Mouse (Mus musculus): Measurements from ENCODE around the gene Rbfox1. TPM values are rescaled to one million over a fixed set of nuclear protein-coding genes. Genes with fewer than 3 reads are reported as not detected.
A peak's percentile ranks its signal among the peaks of the same experiment; 100 is the strongest.

Rbfox1 gene
- polyA plus RNA-seq, 1 experiment from 2014 or later: 0.57 TPM

GRCm38 (mm10) chr16:6949666-6950065, 1064.5 kb downstream of the Rbfox1 start:
- no peaks in the 10 kb centered on the region for H3K9me3 ChIP-seq (ENCODE audit: low read depth, low read length)
- no peaks in the 10 kb centered on the region for H3K36me3 ChIP-seq (ENCODE audit: insufficient read depth)
- DNase-seq: no peak
- H3K4me1 ChIP-seq (ENCODE audit: insufficient read depth): peaks cover 3% of the 10 kb centered on the region; the same call in 1 of the 2 replicates
- no peak for TF ChIP-seq CTCF (IDR thresholded peaks at IDR 0.05; ENCODE audit: low read depth)
- H3K4me3 ChIP-seq (ENCODE audit: low read depth, low read length): no peak overlapping the region
- no peak for ATAC-seq (ENCODE audit: insufficient read depth)
- no peaks in the 10 kb centered on the region for H3K27me3 ChIP-seq (ENCODE audit: insufficient read depth, low read length)
- H3K27ac ChIP-seq (ENCODE audit: low read depth): no peak overlapping the region
- 66% methylated on average over 2 of the region's 2 CpGs for WGBS
- H3K4me2 ChIP-seq: no peak overlapping the region
- H3K9ac ChIP-seq: no peak overlapping the region

GRCm38 (mm10) chr16:6955102-6955675, 1070.0 kb downstream of the Rbfox1 start:
- Histone ChIP-seq H3K27ac (ENCODE audit: low read depth) (no peak overlapping the region), H3K9me3 (ENCODE audit: low read depth, low read length) (no peaks in the 10 kb centered on the region), H3K27me3 (ENCODE audit: insufficient read depth, low read length) (no peaks in the 10 kb centered on the region), H3K4me3 (ENCODE audit: low read depth, low read length) (no peak overlapping the region), H3K4me2 (no peak overlapping the region), H3K4me1 (ENCODE audit: insufficient read depth) (no peaks in the 10 kb centered on the region), H3K36me3 (ENCODE audit: insufficient read depth) (no peaks in the 10 kb centered on the region), H3K9ac (no peak overlapping the region)
- WGBS: 83% methylated on average over 6 of the region's 6 CpGs
- DNase-seq (no peak), ATAC-seq (ENCODE audit: insufficient read depth) (no peak)
- TF ChIP-seq CTCF (IDR thresholded peaks at IDR 0.05; ENCODE audit: low read depth): no peak

- Histone ChIP-seq H3K36me3 (ENCODE audit: insufficient read depth) (no peaks in the 10 kb centered on the region), H3K4me2 (no peak overlapping the region), H3K4me3 (ENCODE audit: low read depth, low read length) (no peak overlapping the region), H3K9me3 (ENCODE audit: low read depth, low read length) (no peaks in the 10 kb centered on the region), H3K27me3 (ENCODE audit: insufficient read depth, low read length) (no peaks in the 10 kb centered on the region), H3K27ac (ENCODE audit: low read depth) (no peak overlapping the region), H3K4me1 (ENCODE audit: insufficient read depth) (no peaks in the 10 kb centered on the region), H3K9ac (no peak overlapping the region)
- DNase-seq (no peak), ATAC-seq (ENCODE audit: insufficient read depth) (no peak)
- WGBS: 34% methylated on average over 2 of the region's 2 CpGs
- no peak for TF ChIP-seq CTCF (IDR thresholded peaks at IDR 0.05; ENCODE audit: low read depth)
Measured at GRCm38 (mm10) chr16:6961931-6962379, 1076.8 kb downstream of the Rbfox1 start.

GRCm38 (mm10) chr16:6962508-6962907, 1077.4 kb downstream of the Rbfox1 start:
- Histone ChIP-seq H3K27me3 (ENCODE audit: insufficient read depth, low read length) (no peaks in the 10 kb centered on the region), H3K9ac (no peak overlapping the region), H3K4me1 (ENCODE audit: insufficient read depth) (no peaks in the 10 kb centered on the region), H3K9me3 (ENCODE audit: low read depth, low read length) (no peaks in the 10 kb centered on the region), H3K36me3 (ENCODE audit: insufficient read depth) (no peaks in the 10 kb centered on the region), H3K27ac (ENCODE audit: low read depth) (no peak overlapping the region), H3K4me2 (no peak overlapping the region), H3K4me3 (ENCODE audit: low read depth, low read length) (no peak overlapping the region)
- TF ChIP-seq CTCF (IDR thresholded peaks at IDR 0.05; ENCODE audit: low read depth): no peak
- WGBS: 24% methylated on average over 5 of the region's 5 CpGs
- peak; percentile 52; the same call in 1 of the 2 replicates for ATAC-seq (ENCODE audit: insufficient read depth)
- peak; percentile 37 for DNase-seq

- no peaks in the 10 kb centered on the region for H3K27me3 ChIP-seq (ENCODE audit: insufficient read depth, low read length)
- WGBS: 76% methylated on average over 4 of the region's 4 CpGs
Measured at GRCm38 (mm10) chr16:6963533-6963932, 1078.4 kb downstream of the Rbfox1 start.

GRCm38 (mm10) chr16:6964720-6965583, 1079.8 kb downstream of the Rbfox1 start:
- ATAC-seq (ENCODE audit: insufficient read depth) (no peak), DNase-seq (no peak)
- H3K4me3 ChIP-seq (ENCODE audit: low read depth, low read length): no peak overlapping the region
- no peak overlapping the region for H3K9ac ChIP-seq
- no peaks in the 10 kb centered on the region for H3K9me3 ChIP-seq (ENCODE audit: low read depth, low read length)
- H3K4me2 ChIP-seq: no peak overlapping the region
- H3K27ac ChIP-seq (ENCODE audit: low read depth): no peak overlapping the region
- TF ChIP-seq CTCF (IDR thresholded peaks at IDR 0.05; ENCODE audit: low read depth): no peak
- no peaks in the 10 kb centered on the region for H3K4me1 ChIP-seq (ENCODE audit: insufficient read depth)
- 10% methylated on average over 8 of the region's 8 CpGs for WGBS
- no peaks in the 10 kb centered on the region for H3K36me3 ChIP-seq (ENCODE audit: insufficient read depth)
- H3K27me3 ChIP-seq (ENCODE audit: insufficient read depth, low read length): no peaks in the 10 kb centered on the region

More at GRCm38 (mm10) chr16:6963533-6963932, 1078.4 kb downstream of the Rbfox1 start:
- no peak for TF ChIP-seq CTCF (IDR thresholded peaks at IDR 0.05; ENCODE audit: low read depth)
- Histone ChIP-seq H3K36me3 (ENCODE audit: insufficient read depth) (no peaks in the 10 kb centered on the region), H3K9me3 (ENCODE audit: low read depth, low read length) (no peaks in the 10 kb centered on the region), H3K9ac (no peak overlapping the region), H3K4me1 (ENCODE audit: insufficient read depth) (no peaks in the 10 kb centered on the region), H3K4me3 (ENCODE audit: low read depth, low read length) (no peak overlapping the region), H3K27ac (ENCODE audit: low read depth) (no peak overlapping the region), H3K4me2 (no peak overlapping the region)
- ATAC-seq (ENCODE audit: insufficient read depth) (no peak), DNase-seq (no peak)

GRCm38 (mm10) chr16:6969986-6970385, 1084.8 kb downstream of the Rbfox1 start:
- Histone ChIP-seq H3K9me3 (ENCODE audit: low read depth, low read length) (no peaks in the 10 kb centered on the region), H3K27me3 (ENCODE audit: insufficient read depth, low read length) (no peaks in the 10 kb centered on the region), H3K4me3 (ENCODE audit: low read depth, low read length) (no peak overlapping the region), H3K9ac (no peak overlapping the region), H3K4me2 (no peak overlapping the region), H3K27ac (ENCODE audit: low read depth) (no peak overlapping the region), H3K36me3 (ENCODE audit: insufficient read depth) (no peaks in the 10 kb centered on the region), H3K4me1 (ENCODE audit: insufficient read depth) (no peaks in the 10 kb centered on the region)
- ATAC-seq (ENCODE audit: insufficient read depth): no peak
- TF ChIP-seq CTCF (IDR thresholded peaks at IDR 0.05; ENCODE audit: low read depth): no peak
- DNase-seq: no peak
- 60% methylated on average over 4 of the region's 4 CpGs for WGBS

All from lung, embryonic 14.5 days (tissue).